Mouse (Mus musculus): Measurements from ENCODE around the gene Med13l.

Gene Med13l

GRCm38 (mm10) chr5:118733566-118733965, 173.1 kb downstream of the Med13l start:
- DNase-seq (ENCODE audit: low spot score), result no peak

GRCm38 (mm10) chr5:118734455-118734854, 174.0 kb downstream of the Med13l start:
- DNase-seq (ENCODE audit: low spot score), result no peak

DNA sequence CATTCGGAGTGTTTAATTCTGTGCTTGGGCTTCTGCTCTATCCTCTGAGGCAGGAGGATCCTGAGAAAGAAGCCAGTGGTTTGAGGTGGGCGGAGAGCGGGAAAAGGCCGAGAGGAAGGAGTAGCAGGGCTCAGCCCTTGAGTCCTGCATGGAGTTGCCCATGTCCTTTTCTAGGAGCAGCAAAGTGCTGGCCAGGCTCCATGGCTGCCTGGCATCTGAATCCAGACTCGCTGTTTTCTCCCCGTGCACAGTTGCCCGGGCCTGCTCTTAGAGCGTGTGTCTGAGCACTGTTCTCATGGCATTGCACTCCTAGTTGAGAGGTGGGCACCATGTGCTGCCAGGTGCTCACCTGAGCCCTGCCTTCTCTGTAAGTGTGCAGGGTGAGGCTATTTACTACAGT, 175.3 kb downstream of the Med13l start:
- DNase-seq (ENCODE audit: low spot score), result no peak

GRCm38 (mm10) chr5:118737548-118737947, 177.1 kb downstream of the Med13l start:
- peak; percentile 49 for DNase-seq (ENCODE audit: low spot score)

DNA sequence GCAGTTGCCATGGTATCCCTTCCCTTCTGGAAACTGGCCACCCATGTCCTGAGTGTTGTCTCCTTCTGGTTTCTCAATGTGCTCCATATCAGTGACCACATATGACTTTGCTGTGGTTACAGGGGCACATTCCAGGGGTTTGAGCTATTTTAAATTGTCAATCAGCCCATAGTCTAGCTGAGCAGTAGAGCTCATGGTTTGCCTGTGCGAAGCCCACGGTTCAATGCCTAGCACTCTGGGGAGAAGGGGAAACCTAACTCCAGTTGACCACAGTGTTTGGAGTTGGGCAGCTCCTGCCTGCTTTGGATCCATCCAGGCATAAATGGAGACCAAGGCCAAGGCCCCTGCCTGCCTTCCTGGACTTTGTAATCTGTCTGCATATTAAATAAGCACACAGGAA, 182.6 kb downstream of the Med13l start:
- DNase-seq (ENCODE audit: low spot score), result no peak

- no peak for DNase-seq (ENCODE audit: low spot score)
Observed at GRCm38 (mm10) chr5:118747026-118747425, 186.5 kb downstream of the Med13l start.

- no peak for DNase-seq (ENCODE audit: low spot score)
Observed at GRCm38 (mm10) chr5:118751446-118752179, 191.1 kb downstream of the Med13l start.

DNA sequence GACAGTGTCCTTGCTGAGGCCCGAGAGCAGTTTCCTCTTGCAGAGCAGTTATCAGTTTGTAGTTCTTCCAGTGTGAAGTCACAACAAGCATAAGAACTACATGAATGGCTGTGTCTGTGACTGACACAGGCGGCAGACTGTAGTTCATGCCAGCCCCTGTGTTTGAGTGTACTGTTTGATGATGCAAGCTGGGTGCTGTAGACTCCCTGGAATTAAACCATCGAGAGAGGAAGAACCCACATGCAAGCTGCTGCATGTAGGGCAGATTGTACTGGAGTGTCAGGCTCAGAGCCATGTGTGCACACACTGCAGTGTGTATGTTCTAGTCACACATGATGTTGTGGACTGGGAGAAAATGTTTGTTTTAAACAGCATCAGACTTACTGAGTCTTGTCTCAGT, 192.4 kb downstream of the Med13l start:
- no peak for DNase-seq (ENCODE audit: low spot score)

- peak; percentile 16 for DNase-seq (ENCODE audit: low spot score)
Observed at GRCm38 (mm10) chr5:118753471-118754044, 193.1 kb downstream of the Med13l start.

DNA sequence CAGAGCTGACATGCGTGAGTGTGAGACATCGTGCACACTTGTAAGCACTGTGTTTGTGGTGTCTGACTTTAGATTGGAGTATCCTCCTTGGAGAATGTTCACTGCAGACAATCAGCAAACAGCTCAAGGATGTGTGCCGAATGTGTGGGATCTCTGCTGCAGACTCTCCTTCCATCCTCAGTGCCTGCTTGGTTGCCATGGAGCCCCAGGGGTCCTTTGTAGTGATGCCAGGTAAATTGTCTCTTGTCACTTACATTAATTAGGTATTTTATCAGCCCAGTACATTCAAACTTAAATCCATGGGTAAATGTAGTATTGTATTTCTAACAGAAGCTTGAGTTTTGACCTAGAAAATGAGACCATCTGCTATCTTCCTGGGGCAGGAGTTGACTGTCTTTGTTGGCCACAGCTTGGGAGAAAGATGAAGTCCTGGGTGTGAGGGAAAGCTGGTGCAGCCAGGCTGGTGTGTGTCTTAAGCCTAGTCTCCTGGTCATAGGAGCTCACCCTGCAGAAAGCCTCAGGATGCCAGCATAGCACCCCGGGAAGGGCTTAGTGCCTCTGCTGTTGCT, 193.8 kb downstream of the Med13l start:
- DNase-seq (ENCODE audit: low spot score), result no peak

DNA sequence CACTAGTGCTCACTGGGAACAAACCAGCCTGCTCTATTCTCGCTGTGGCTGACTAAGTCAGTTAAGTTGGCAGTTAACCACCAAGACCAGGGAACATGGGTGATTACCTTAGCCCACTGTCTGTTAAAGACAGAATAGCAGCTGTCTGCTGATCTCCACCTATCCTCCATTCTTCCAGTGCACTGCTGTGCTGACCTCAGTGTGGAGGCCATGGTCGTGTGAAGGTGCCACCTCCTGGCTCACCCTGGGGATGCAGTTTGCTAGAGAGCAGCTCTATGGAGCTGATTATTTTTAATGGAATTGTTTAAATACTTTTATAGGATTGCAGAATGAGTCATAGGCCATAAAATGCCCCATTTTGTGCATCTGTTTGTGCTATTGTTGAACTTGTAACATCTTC, 195.6 kb downstream of the Med13l start:
- no peak for DNase-seq (ENCODE audit: low spot score)

DNA sequence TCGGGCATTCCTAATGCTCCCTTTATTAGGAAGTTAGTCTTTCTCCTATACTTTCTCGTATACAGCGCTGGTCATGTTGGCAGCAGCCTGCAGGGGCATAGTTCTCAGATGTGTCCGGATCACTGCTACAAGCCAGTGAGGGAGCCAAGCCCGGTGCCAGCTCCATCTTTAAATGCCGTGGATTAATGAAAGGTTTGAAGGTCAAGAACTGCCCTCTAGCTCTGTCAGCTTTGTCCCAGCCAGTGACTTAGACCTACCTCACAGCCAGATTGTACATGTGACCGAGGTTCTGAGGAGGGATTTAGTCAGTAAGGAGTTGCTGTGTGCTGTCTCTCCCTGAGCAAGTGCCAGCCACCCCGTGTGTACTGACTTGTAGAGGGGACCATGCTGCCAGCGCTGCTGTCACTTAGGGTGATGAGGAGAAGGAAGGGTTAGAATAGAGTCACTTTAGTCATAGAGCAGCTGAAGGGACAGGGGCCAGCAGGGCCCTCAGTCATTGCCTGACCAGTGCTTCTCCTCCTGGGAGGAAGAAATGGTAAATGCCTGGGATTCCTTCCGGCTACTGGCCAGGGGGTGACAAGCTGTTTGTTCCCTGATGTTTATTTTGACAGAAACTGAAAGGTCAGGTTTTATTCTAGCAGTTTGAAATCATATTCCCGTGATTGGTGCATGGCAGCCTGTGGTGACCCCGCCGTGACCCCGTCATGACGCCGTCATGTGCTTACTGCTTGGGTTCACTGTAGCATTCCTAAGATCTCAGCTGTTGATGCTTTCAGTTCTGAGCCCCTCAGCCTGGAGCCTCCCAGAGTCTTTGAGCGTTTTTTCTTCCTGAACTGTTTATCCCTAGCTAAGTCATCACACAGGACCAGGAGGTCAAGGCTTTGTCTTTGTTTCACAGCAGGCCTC, 197.2 kb downstream of the Med13l start:
- no peak for DNase-seq (ENCODE audit: low spot score)

DNA sequence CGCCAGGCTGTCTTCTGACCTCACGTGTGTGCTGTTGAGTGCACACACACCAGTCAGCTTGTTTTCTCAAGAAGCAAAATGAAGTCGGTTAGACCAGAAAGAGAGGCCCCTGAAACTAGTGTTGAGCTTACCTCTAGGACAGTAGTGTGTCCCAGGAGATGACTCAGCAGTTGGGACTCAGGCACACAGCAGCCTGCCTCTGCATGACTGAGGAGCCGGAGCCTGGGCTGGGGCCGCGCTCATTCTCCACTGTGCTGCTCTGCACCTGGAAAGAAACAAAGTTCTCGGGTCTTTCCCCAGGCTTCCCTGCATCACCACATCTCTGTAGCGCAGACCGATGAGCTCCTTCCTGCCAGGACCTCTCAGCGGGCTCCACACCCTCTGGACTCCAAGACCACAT, 200.5 kb downstream of the Med13l start:
- no peak for DNase-seq (ENCODE audit: low spot score)

DNA sequence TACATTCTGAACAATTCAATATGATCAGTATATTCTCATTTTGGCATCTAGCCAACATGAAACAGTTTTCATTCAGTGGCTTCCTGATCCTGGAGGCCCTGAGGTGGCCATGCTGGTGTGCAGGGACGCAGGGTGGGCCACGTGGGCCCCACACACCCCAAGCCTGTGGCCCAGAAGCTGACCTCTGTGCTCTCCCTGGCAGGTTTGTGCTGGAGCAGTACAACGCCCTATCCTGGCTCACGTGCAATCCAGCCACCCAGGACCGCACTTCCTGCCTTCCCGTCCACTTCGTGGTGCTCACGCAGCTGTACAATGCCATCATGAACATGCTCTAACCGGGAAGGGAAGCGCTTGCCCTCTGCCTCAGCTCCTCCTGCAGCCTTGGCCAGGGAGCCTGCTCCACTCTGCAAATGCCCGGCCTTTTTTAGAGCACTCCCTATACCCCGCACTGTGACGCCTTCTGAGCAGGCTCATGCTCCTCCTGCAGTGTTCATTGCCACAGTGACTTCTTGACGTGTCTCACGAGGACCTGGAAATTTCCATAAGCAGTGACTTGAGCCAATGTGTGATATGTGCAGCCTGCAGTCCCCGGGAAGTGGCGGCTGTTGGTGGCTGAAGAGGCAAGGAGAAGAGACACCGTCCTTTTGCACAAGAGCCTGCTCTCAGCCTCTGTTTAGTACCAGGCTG, 202.2 kb downstream of the Med13l start:
- no peak for DNase-seq (ENCODE audit: low spot score)

- DNase-seq (ENCODE audit: low spot score), result no peak
Observed at GRCm38 (mm10) chr5:118763353-118763752, 202.9 kb downstream of the Med13l start.

- no peak for DNase-seq (ENCODE audit: low spot score)
Observed at GRCm38 (mm10) chr5:118769143-118769542, 208.7 kb downstream of the Med13l start.

DNA sequence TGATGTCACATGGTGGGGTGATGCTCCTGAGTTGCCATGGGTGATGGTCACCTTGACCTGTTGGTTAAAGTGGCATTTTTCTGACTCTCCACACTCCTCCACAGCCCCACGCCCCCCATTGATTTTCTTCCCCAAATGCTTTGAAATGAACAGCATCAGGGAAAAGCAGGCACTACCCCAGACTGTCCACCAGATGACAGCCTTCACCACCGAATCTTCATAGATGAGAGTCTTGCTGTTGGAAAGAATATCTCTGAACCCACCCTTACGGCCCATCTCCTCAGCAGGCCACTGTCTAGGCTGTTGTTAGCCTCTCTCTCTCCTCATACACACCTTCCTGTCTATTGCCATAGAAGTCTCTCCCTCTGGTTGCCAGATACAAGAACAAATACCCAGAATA, 213.4 kb downstream of the Med13l start:
- peak; percentile 70 for DNase-seq (ENCODE audit: low spot score)

GRCm38 (mm10) chr5:118776396-118776795, 215.9 kb downstream of the Med13l start:
- no peak for DNase-seq (ENCODE audit: low spot score)

DNA sequence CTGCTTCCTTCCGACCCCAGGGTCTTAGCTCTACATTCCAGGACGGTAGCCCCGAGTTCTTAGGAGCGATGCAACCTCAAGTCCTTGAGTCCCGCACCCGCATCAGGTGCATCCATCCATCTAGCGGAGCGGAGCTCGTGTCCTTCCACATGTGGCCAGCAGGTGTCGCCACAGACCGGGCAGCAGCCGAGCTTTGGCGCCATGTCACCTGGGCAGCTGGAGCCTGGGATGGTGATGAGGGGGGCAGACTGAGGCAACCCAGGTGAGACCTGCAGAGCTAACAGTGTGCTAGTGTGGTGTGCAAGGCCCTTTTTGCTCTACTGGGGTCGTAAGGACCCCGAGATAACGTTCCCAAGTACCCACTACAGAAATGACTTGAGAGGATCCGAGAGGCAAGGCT, 221.1 kb downstream of the Med13l start:
- peak; percentile 48 for DNase-seq (ENCODE audit: low spot score)

- no peak for DNase-seq (ENCODE audit: low spot score)
Observed at GRCm38 (mm10) chr5:118782139-118782538, 221.7 kb downstream of the Med13l start.

GRCm38 (mm10) chr5:118789226-118789625, 228.7 kb downstream of the Med13l start:
- no peak for DNase-seq (ENCODE audit: low spot score)

- no peak for DNase-seq (ENCODE audit: low spot score)
Observed at GRCm38 (mm10) chr5:118789776-118790175, 229.3 kb downstream of the Med13l start.

Data from MN1 (cell line).